Mouse (Mus musculus): ENCODE measurements around the gene Lin28a. TPM values are rescaled to one million over a fixed set of nuclear protein-coding genes. Genes with fewer than 3 reads are reported as not detected.
A peak's percentile ranks its signal among the peaks of the same experiment; 100 is the strongest.

The Lin28a gene
- polyA plus RNA-seq (2012; rRNA removed) = not detected in 2 replicates

GRCm38 (mm10) chr4:134018779-134019145 lies at the start of gene Lin28a:
TSS of gene Lin28a (minus strand) at chr4:134018841.
- DNase-seq (ENCODE audit: low spot score) = no peak

- DNase-seq (ENCODE audit: low spot score) = no peak
Observed at GRCm38 (mm10) chr4:134067833-134068544, 49.3 kb upstream of the Lin28a start.

DNA sequence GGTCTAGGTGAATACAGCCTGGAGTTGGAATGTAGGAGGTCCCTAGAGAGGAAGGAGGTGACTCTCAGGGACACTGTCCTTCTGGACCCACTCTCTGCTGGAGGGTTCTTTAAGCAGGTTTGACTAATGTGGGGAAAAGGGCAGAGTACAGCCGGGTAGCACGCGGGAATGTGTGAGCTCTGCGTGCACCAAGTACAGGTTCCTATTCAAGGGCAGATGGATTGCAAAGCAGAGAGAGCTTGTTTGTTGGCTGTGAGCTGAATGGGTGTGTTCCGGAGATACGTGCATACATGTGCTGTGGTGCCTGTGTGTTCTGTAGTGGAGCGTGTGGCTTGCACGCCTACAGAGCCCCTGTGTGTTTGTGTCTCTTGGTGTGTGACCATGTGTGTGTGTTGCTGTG lies 48.7 kb upstream of the Lin28a start:
- DNase-seq (ENCODE audit: low spot score) = no peak

- DNase-seq (ENCODE audit: low spot score) = peak; percentile 55
Observed at GRCm38 (mm10) chr4:134065431-134066004, 46.9 kb upstream of the Lin28a start.

DNA sequence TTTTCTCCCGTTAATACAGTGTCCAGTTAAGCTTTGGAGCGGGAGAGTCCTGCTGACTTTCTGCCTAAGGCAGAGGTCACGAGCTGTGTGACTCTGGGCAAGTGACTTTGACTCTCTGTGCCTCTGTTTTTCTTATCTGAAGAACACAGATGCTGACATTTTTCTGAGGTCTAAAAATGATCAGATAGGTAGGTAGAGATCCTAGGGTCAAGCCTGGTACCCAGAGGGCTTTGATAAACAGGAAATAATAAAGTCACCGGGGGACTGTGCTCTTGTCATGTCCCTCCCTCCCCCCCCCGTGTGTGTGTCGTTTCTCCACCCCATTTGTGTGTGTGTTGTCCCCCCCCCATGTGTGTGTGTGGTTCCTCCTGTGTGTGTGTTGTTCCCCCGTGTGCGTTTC lies 43.9 kb upstream of the Lin28a start:
- DNase-seq (ENCODE audit: low spot score) = no peak

- no peak for DNase-seq (ENCODE audit: low spot score)
Observed at GRCm38 (mm10) chr4:134061944-134062446, 43.4 kb upstream of the Lin28a start.

- DNase-seq (ENCODE audit: low spot score) = no peak
Observed at GRCm38 (mm10) chr4:134061166-134061830, 42.7 kb upstream of the Lin28a start.

DNA sequence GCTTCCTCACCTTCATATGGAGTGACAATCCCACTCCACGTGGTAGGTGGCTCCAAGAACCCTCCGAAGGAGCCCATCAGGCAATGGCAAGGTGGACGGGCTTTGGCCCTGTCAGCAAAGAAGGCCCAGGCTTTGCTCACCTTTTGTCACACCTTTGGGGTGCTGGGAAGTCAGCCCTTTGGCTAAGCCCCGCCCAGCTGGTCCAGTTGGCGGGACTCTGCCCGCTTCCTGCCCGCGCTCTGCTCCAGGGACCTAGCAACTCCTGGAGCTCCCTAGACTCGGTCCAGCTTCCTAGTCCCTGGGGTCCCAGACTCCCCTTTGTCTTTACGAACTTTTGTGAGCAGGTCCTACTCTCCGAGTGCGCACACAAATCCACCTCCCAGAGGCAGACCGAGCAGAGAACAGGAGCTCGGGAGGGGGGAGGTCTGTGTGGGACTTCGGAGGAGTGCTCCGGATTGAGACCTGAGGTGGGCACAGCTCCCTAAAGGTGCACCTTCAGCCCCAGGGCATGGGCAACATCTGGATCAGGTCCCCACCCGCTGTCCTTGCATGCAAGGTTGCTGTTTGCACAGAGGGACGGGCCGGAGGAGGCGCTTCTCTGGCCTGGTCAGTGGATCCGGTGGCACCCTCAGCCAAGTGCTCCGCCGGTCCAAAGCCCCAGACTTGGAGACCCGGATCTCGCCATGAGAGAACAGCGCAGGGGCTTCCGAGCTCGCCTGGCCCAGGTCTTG lies 41.7 kb upstream of the Lin28a start, which contains the start of gene Crybg2:
Gene Crybg2 (plus strand): TSS at position 681 of the 731 bp plus-strand sequence.
- no peak for DNase-seq (ENCODE audit: low spot score)

GRCm38 (mm10) chr4:134058908-134059307 lies 40.3 kb upstream of the Lin28a start:
- DNase-seq (ENCODE audit: low spot score) = no peak

GRCm38 (mm10) chr4:134058166-134058715 lies 39.6 kb upstream of the Lin28a start:
- no peak for DNase-seq (ENCODE audit: low spot score)

- DNase-seq (ENCODE audit: low spot score) = no peak
Observed at GRCm38 (mm10) chr4:134053538-134053937, 34.9 kb upstream of the Lin28a start, which contains the start of gene Zfp683. TSS of gene Zfp683 (plus strand) at chr4:134053838.

- DNase-seq (ENCODE audit: low spot score) = no peak
Observed at GRCm38 (mm10) chr4:134052560-134052959, 33.9 kb upstream of the Lin28a start.

- no peak for DNase-seq (ENCODE audit: low spot score)
Observed at GRCm38 (mm10) chr4:134051912-134052311, 33.3 kb upstream of the Lin28a start.

DNA sequence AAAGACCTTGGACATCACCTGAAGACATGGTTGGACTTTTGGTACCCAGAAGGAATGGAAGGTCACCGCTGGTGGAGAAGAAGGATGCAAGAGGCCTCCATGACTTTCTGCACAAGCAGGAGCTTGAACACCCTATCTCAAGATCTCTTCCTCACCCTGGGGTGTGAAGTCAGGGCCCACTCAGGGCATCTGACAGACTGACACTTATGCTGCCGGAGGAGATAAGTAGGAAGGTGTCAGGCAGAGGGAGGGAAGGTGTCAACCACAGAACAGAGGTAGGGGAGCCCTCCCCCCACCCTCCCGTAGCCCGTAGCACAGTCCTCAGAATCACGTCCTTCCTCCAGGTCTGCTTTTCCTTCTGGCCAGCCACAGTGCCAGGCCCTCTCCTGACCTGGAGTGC lies 29.0 kb upstream of the Lin28a start:
- no peak for DNase-seq (ENCODE audit: low spot score)

GRCm38 (mm10) chr4:134043041-134043440 lies 24.4 kb upstream of the Lin28a start:
- no peak for DNase-seq (ENCODE audit: low spot score)

- DNase-seq (ENCODE audit: low spot score) = no peak
Observed at GRCm38 (mm10) chr4:134041317-134042123, 22.9 kb upstream of the Lin28a start.

GRCm38 (mm10) chr4:134035953-134036352 lies 17.3 kb upstream of the Lin28a start:
- DNase-seq (ENCODE audit: low spot score) = peak; percentile 68

- no peak for DNase-seq (ENCODE audit: low spot score)
Observed at GRCm38 (mm10) chr4:134025802-134026201, 7.2 kb upstream of the Lin28a start.

- DNase-seq (ENCODE audit: low spot score) = peak; percentile 49
Observed at GRCm38 (mm10) chr4:134020621-134021020, 2.0 kb upstream of the Lin28a start.

- DNase-seq (ENCODE audit: low spot score) = no peak
Observed at GRCm38 (mm10) chr4:134019641-134020351, 1.2 kb upstream of the Lin28a start.

All from urinary bladder, adult 2 months (tissue).